Comparison of ENCODE assay signal across 33 mouse cellular contexts in the genomic region with DNA sequence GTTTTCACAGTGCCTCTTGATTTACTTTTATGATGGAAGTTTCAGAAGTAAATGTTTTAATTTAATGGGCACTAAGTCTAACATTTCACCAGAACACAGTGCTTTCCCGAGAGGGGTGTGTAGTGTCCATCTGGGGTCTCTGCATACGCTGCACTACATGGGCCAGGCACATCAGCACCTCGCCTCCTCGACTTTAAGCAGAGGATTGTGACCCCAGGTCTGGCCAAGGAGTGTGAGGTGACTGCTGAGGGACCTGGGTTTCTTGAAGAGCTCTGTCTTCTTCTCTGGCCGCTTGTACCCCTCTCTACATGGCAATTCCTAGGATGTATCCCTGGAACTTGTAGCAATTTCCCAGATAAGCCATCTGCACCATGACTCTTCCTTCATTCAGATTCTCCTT.
"Had no signal": no experiment of that assay in that cellular context is flagged by ENCODE, and none has a peak within 500 bp of the region (broad histone marks: within the 10 kb centered on the region; RNA-seq: fewer than 3 reads in every experiment).

No protein-coding gene starts in this region.

- H3K4me2 ChIP-seq: heart, embryonic 11.5 days; heart, embryonic 12.5 days; heart, embryonic 13.5 days; heart, embryonic 15.5 days; hindbrain, embryonic 12.5 days; hindbrain, embryonic 13.5 days; hindbrain, embryonic 14.5 days; hindbrain, embryonic 15.5 days; kidney, embryonic 15.5 days had no signal

- H3K36me3 ChIP-seq: heart, embryonic 15.5 days; hindbrain, embryonic 13.5 days; hindbrain, embryonic 15.5 days had no signal

- H3K27ac ChIP-seq: heart, adult 2 months; heart, embryonic 13.5 days; heart, embryonic 15.5 days; hindbrain, embryonic 10.5 days; hindbrain, embryonic 12.5 days; hindbrain, embryonic 13.5 days; hindbrain, embryonic 14.5 days; hindbrain, embryonic 15.5 days; hindbrain, postnatal 0 days; kidney, embryonic 15.5 days; kidney, postnatal 0 days; layer of hippocampus, adult 2 months; left cerebral cortex, adult 2 months had no signal

- ATAC-seq: hindbrain, embryonic 16.5 days; hindbrain, postnatal 0 days; inflammation-experienced regulatory T-cells, adult 6 months; intestine, embryonic 16.5 days; intestine, postnatal 0 days had no signal

- DNase-seq: heart, adult 2 months; heart, postnatal 36 days; heart, postnatal 4 days; kidney, adult 11 months; kidney, adult 18-20 months; kidney, adult 2 months; kidney, adult 8-10 months; kidney, adult 9 months; kidney, postnatal 10 days; kidney, postnatal 14 days; kidney, postnatal 25 days; kidney, postnatal 36 days; kidney, postnatal 4 days; layer of hippocampus, adult 9-11 months; layer of hippocampus, postnatal 36 days had no signal

- H3K4me3 ChIP-seq: heart, adult 2 months; heart, embryonic 12.5 days; heart, embryonic 13.5 days; heart, embryonic 15.5 days; hindbrain, embryonic 10.5 days; hindbrain, embryonic 12.5 days; hindbrain, embryonic 13.5 days; hindbrain, embryonic 15.5 days; kidney, embryonic 15.5 days; layer of hippocampus, adult 2 months; left cerebral cortex, adult 2 months had no signal

- H3K4me1 ChIP-seq: heart, embryonic 12.5 days; heart, embryonic 13.5 days; heart, embryonic 15.5 days; hindbrain, embryonic 10.5 days; hindbrain, embryonic 12.5 days; hindbrain, embryonic 13.5 days; hindbrain, embryonic 15.5 days; kidney, embryonic 15.5 days had no signal

- H3K9me3 ChIP-seq: heart, embryonic 15.5 days; kidney, embryonic 15.5 days had no signal

- H3K9ac ChIP-seq: heart, embryonic 12.5 days; heart, embryonic 13.5 days; heart, embryonic 15.5 days; hindbrain, embryonic 12.5 days; hindbrain, embryonic 13.5 days; hindbrain, embryonic 14.5 days; hindbrain, embryonic 15.5 days; kidney, embryonic 15.5 days had no signal

- H3K27me3 ChIP-seq: heart, embryonic 12.5 days; heart, embryonic 13.5 days; heart, embryonic 15.5 days; hindbrain, embryonic 12.5 days; hindbrain, embryonic 13.5 days; hindbrain, embryonic 15.5 days; kidney, embryonic 15.5 days had no signal
